Comparison of ENCODE assay signal across 8 mouse cellular contexts in the genomic region with DNA sequence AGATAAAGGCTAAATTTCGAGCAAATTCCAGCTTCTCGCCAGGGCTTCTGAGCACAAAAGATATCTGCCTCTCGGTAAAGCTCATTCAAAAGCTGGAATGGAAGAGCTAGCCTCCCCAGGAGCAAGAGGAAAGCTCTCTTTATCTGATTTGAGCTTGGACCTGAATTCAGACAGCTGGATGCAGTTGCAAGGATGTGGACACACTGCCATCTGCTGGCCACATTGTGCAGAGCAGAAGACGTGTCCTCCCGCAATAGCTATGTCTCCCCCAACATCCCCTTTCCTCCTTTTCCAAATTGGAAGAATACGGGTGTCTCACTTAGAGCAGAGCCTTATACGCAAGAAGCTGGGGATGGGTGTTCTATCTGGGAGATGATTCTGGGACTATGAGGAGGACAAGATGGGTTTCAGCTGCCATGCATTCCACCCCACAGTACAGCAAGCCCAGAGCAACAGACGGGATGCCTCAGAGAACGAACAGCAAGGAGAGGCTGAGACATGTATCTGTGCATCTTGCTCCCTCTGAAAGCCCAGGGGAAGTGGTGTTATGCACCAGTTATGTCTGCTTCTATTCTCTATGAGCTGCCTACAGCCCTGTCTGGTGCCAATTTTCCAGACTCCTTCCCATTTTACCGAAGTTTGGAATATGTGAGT. TPM values are rescaled to one million over a fixed set of nuclear protein-coding genes. Genes with fewer than 3 reads are reported as not detected.
DNase-seq lines count a peak whose midpoint lies in the region.

No protein-coding gene starts in this region.

- DNase-seq in B cell, adult 2 months, result peak; percentile 68
- DNase-seq in adrenal gland, adult (ENCODE audit: inconsistent age in 2 of 2, low spot score in 1 of 2), result peak; percentile 56 to 89
- peak; percentile 90 for DNase-seq in embryo, embryonic 10 days (ENCODE audit: low spot score)
- DNase-seq in heart, adult 8-10 months (ENCODE audit: low spot score), result peak; percentile 41
- DNase-seq in kidney, postnatal 25 days, result peak; percentile 56 to 82
- DNase-seq in lung, adult 18-20 months, result peak; percentile 49 to 50
- DNase-seq in retina, adult 2 months (ENCODE audit: low read depth, low spot score), result peak; percentile 39
- peak; percentile 27 to 56 for DNase-seq in thymus, postnatal 36 days

RNA-seq across cellular contexts. Expression of gene Col6a4, which starts 16.3 kb away (rescaled TPM):
- not detected for total RNA-seq in heart, adult 8-10 months (2022)

RNA-seq across cellular contexts. Expression of gene Glyctk, which starts 45.0 kb away (rescaled TPM):
- 1 to 10 TPM; 1.5 to 2.6 (median 1.9) TPM for total RNA-seq in heart, adult 8-10 months (2022)

RNA-seq across cellular contexts. Expression of gene Wdr82, which starts 57.8 kb away (rescaled TPM):
- 10 to 100 TPM; 29.6 to 38.5 (median 34.0) TPM for total RNA-seq in heart, adult 8-10 months (2022)

Comparison
In these comparisons a context has a peak if more than half of its experiments do, and no peak if none do; other contexts are left out.
1. Peak in every context shown above with its lines: DNase-seq.
2. DNase-seq: peak in every context shown above with its lines; median percentile 90 in embryo, embryonic 10 days; 72 in adrenal gland, adult; 69 in kidney, postnatal 25 days; 68 in B cell, adult 2 months; 50 in lung, adult 18-20 months; 42 in thymus, postnatal 36 days; 41 in heart, adult 8-10 months; 39 in retina, adult 2 months.